Mouse (Mus musculus): Measurements from ENCODE around the gene Tmem120b. TPM values are rescaled to one million over a fixed set of nuclear protein-coding genes. Genes with fewer than 3 reads are reported as not detected.

Gene Tmem120b
- polyA plus RNA-seq, 1 experiment from 2014 or later, result 13.0 TPM

- Histone ChIP-seq H3K9me3 (replicated peaks) (no peaks in the 10 kb centered on the region), H3K4me3 (peak overlapping the region; percentile 94), H3K4me1 (replicated peaks) (peaks cover 43% of the 10 kb centered on the region), H3K36me3 (peaks cover 35% of the 10 kb centered on the region), H3K27ac (ENCODE audit: poor library complexity, severe bottlenecking) (peak overlapping the region; percentile 100), H3K4me2 (peak overlapping the region; percentile 99), H3K9ac (peak overlapping the region; percentile 100), H3K27me3 (replicated peaks) (no peaks in the 10 kb centered on the region)
- 3% methylated on average over 24 of the region's 24 CpGs for WGBS
- ATAC-seq (ENCODE audit: insufficient number of reproducible peaks, low FRiP score), result no peak
Measured at GRCm38 (mm10) chr5:123143251-123143970, 75.2 kb downstream of the Tmem120b start.

GRCm38 (mm10) chr5:123143971-123144745 is 75.9 kb downstream of the Tmem120b start:
- H3K36me3 ChIP-seq, result peaks cover 42% of the 10 kb centered on the region
- H3K4me3 ChIP-seq, result peak overlapping the region; percentile 94
- peak overlapping the region; percentile 100 for H3K27ac ChIP-seq (ENCODE audit: poor library complexity, severe bottlenecking)
- peaks cover 43% of the 10 kb centered on the region for H3K4me1 ChIP-seq (replicated peaks)
- H3K27me3 ChIP-seq (replicated peaks), result no peaks in the 10 kb centered on the region
- peak overlapping the region; percentile 99 for H3K4me2 ChIP-seq
- no peaks in the 10 kb centered on the region for H3K9me3 ChIP-seq (replicated peaks)
- 8% methylated on average over 17 of the region's 17 CpGs for WGBS
- no peak for ATAC-seq (ENCODE audit: insufficient number of reproducible peaks, low FRiP score)
- H3K9ac ChIP-seq, result peak overlapping the region; percentile 100

GRCm38 (mm10) chr5:123144746-123145590 is 76.8 kb downstream of the Tmem120b start:
- peaks cover 46% of the 10 kb centered on the region for H3K36me3 ChIP-seq

GRCm38 (mm10) chr5:123146357-123146756 is 78.1 kb downstream of the Tmem120b start:
- Histone ChIP-seq H3K4me2 (no peak overlapping the region), H3K9ac (no peak overlapping the region), H3K27me3 (replicated peaks) (no peaks in the 10 kb centered on the region), H3K4me1 (replicated peaks) (peaks cover 62% of the 10 kb centered on the region), H3K9me3 (replicated peaks) (no peaks in the 10 kb centered on the region), H3K27ac (ENCODE audit: poor library complexity, severe bottlenecking) (no peak overlapping the region), H3K4me3 (no peak overlapping the region), H3K36me3 (peaks cover 59% of the 10 kb centered on the region)
- WGBS, result 87% methylated on average over 11 of the region's 11 CpGs
- no peak for ATAC-seq (ENCODE audit: insufficient number of reproducible peaks, low FRiP score)

More at GRCm38 (mm10) chr5:123144746-123145590, 76.8 kb downstream of the Tmem120b start:
- Histone ChIP-seq H3K27ac (ENCODE audit: poor library complexity, severe bottlenecking) (0 out of 2 replicates have a peak overlapping the region, but pooled peaks have one; percentile 15), H3K9me3 (replicated peaks) (no peaks in the 10 kb centered on the region), H3K4me1 (replicated peaks) (peaks cover 48% of the 10 kb centered on the region), H3K27me3 (replicated peaks) (no peaks in the 10 kb centered on the region), H3K4me2 (peak overlapping the region; percentile 99), H3K9ac (peak overlapping the region; percentile 100), H3K4me3 (peak overlapping the region; percentile 94)
- ATAC-seq (ENCODE audit: insufficient number of reproducible peaks, low FRiP score), result no peak
- 42% methylated on average over 20 of the region's 20 CpGs for WGBS

DNA sequence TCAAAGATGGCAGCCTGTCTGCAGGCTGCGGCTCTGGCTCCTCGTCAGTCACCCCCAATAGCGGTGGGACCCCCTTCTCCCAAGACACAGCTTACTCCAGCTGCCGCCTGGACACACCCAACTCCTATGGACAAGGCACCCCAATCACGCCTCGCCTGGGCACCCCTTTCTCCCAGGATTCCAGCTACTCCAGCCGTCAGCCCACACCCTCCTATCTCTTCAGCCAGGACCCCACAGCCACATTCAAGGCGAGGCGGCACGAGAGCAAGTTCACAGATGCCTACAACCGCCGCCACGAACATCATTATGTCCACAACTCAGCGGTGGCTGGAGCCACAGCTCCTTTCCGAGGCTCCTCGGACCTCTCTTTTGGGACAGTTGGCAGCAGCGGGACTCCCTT is 79.4 kb downstream of the Tmem120b start:
- Histone ChIP-seq H3K27me3 (replicated peaks) (no peaks in the 10 kb centered on the region), H3K36me3 (peaks cover 72% of the 10 kb centered on the region), H3K4me2 (no peak overlapping the region), H3K4me1 (replicated peaks) (peaks cover 65% of the 10 kb centered on the region), H3K27ac (ENCODE audit: poor library complexity, severe bottlenecking) (no peak overlapping the region), H3K9me3 (replicated peaks) (no peaks in the 10 kb centered on the region), H3K9ac (no peak overlapping the region), H3K4me3 (no peak overlapping the region)
- 78% methylated on average over 17 of the region's 17 CpGs for WGBS
- no peak for ATAC-seq (ENCODE audit: insufficient number of reproducible peaks, low FRiP score)

GRCm38 (mm10) chr5:123148073-123148722 is 80.0 kb downstream of the Tmem120b start:
- peaks cover 65% of the 10 kb centered on the region for H3K4me1 ChIP-seq (replicated peaks)
- H3K27ac ChIP-seq (ENCODE audit: poor library complexity, severe bottlenecking), result no peak overlapping the region
- no peaks in the 10 kb centered on the region for H3K9me3 ChIP-seq (replicated peaks)
- 0 out of 2 replicates have a peak overlapping the region, but pooled peaks have one; percentile 59 for H3K4me2 ChIP-seq
- H3K27me3 ChIP-seq (replicated peaks), result no peaks in the 10 kb centered on the region
- no peak for ATAC-seq (ENCODE audit: insufficient number of reproducible peaks, low FRiP score)
- no peak overlapping the region for H3K4me3 ChIP-seq
- WGBS, result 81% methylated on average over 25 of the region's 25 CpGs
- peaks cover 78% of the 10 kb centered on the region for H3K36me3 ChIP-seq
- peak overlapping the region; percentile 23; the same call in 1 of the 2 replicates for H3K9ac ChIP-seq

DNA sequence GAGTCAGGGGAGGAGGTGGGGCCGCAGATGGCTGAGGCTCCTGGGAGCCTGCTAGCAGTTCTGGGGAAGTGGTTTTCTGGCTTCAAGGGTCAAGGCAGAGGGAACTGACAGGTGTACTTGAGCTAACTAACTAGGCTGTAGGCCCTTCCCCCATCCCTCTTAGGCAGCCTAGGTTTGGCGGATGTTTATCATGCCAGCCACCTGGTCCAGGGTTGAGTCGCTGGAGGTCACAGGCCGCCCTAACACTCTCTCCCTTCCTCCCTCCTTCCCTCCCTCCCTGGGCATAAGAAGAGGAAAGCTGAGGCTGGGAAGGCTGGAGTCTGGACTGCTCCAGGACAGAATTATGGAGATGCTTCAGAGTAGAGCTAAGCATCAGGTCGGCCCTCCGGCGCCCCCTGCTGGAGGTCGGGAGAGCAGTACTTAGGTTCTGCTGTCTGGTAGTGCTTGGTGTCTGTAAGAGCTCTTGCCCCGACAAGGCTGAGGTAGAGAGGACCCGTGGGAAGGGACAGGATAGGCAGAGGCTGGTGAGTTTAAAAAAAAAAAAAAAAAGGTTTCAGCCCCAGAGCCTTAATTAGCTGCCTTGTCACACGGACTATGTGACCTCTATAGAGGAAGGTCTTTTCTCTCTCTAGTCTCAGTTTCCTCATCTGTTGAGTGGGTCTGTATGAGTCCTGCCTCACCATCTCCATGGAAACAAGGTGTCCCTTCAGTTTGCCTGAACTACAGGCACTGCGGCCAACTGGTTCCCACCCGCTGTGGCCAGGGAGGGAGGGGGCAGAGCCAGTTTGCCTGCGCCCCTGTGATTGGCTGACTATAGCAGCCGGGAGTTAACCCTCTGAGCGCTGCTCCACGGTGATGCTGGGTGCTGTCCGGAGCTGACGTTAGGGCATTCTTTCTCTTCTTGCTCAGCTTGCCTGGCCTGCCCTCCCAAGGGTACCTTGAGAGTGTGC is 81.5 kb downstream of the Tmem120b start:
- Histone ChIP-seq H3K9me3 (replicated peaks) (no peaks in the 10 kb centered on the region), H3K27me3 (replicated peaks) (no peaks in the 10 kb centered on the region), H3K4me2 (peak overlapping the region; percentile 59), H3K36me3 (peaks cover 93% of the 10 kb centered on the region), H3K4me3 (peak overlapping the region; percentile 35), H3K27ac (ENCODE audit: poor library complexity, severe bottlenecking) (peak overlapping the region; percentile 8; the same call in 1 of the 2 replicates), H3K4me1 (replicated peaks) (peaks cover 53% of the 10 kb centered on the region), H3K9ac (peak overlapping the region; percentile 50; the same call in 1 of the 2 replicates)
- ATAC-seq (ENCODE audit: insufficient number of reproducible peaks, low FRiP score), result peak; percentile 83
- 10% methylated on average over 19 of the region's 19 CpGs for WGBS

DNA sequence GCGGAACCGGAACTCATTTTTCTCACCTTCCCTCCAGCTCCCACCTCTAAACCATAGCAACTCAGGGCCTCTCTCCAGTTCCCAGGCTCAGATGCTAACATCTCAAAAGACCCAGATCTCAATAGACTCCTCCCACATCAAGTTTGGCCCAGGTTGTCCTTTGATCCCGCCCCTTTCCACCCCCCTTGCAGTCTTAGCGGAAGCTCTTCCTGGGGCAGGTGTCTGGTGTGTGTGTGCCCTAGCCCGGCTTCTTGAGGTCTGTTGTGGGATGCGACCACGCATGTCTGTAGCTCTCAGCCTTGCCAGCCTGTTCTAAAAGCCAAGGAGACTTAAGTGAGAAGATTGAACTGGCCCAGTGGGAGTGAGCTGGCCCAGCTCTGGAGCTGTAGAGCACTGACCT is 82.4 kb downstream of the Tmem120b start:
- Histone ChIP-seq H3K9ac (peak overlapping the region; percentile 34), H3K4me3 (peak overlapping the region; percentile 35), H3K27ac (ENCODE audit: poor library complexity, severe bottlenecking) (no peak overlapping the region), H3K27me3 (replicated peaks) (no peaks in the 10 kb centered on the region), H3K9me3 (replicated peaks) (no peaks in the 10 kb centered on the region), H3K4me2 (peak overlapping the region; percentile 59), H3K4me1 (replicated peaks) (peaks cover 43% of the 10 kb centered on the region), H3K36me3 (peaks cover 93% of the 10 kb centered on the region)
- 0 out of 2 replicates have a peak, but pooled peaks have one; percentile 3 for ATAC-seq (ENCODE audit: insufficient number of reproducible peaks, low FRiP score)
- 50% methylated on average over 7 of the region's 7 CpGs for WGBS

GRCm38 (mm10) chr5:123151077-123151476 is 82.9 kb downstream of the Tmem120b start:
- Histone ChIP-seq H3K4me1 (replicated peaks) (peaks cover 39% of the 10 kb centered on the region), H3K36me3 (peaks cover 92% of the 10 kb centered on the region), H3K9ac (peak overlapping the region; percentile 34; the same call in 1 of the 2 replicates), H3K9me3 (replicated peaks) (no peaks in the 10 kb centered on the region), H3K4me3 (peak overlapping the region; percentile 35), H3K27me3 (replicated peaks) (no peaks in the 10 kb centered on the region), H3K27ac (ENCODE audit: poor library complexity, severe bottlenecking) (no peak overlapping the region; the same call in 1 of the 2 replicates), H3K4me2 (peak overlapping the region; percentile 59)
- WGBS, result 46% methylated on average over 7 of the region's 7 CpGs
- no peak for ATAC-seq (ENCODE audit: insufficient number of reproducible peaks, low FRiP score)

Data from heart, embryonic 12.5 days (tissue).